Mouse (Mus musculus) intestine, postnatal 0 days (tissue): Measurements from ENCODE around the gene Tacc2. TPM values are rescaled to one million over a fixed set of nuclear protein-coding genes. Genes with fewer than 3 reads are reported as not detected.

Experiments
- ATAC-seq: fragments of 200-750 bp; cut with Nextera tagmentation; 2 replicates; pipeline ENCODE4 v1.8.0; 2017; ENCODE audit warnings: mild to moderate bottlenecking, moderate TSS enrichment, moderate library complexity
- H3K27ac ChIP-seq: fragments of 300-500 bp; sonication (generic); 2 replicates; pipeline ENCODE4 v1.5.1; 2014; ENCODE audit warnings: mild to moderate bottlenecking, low read depth, low read length, moderate library complexity
- H3K27me3 ChIP-seq: fragments of 300-500 bp; sonication (generic); replicated peaks from 2 replicates; pipeline ENCODE4 v1.6.1; 2014; ENCODE audit warnings: low read length, mixed read lengths; ENCODE audit not compliant: control insufficient read depth, insufficient read depth
- H3K36me3 ChIP-seq: fragments of 300-500 bp; sonication (generic); 2 replicates; pipeline ENCODE4 v1.6.1; 2014; ENCODE audit warnings: mild to moderate bottlenecking, moderate library complexity; ENCODE audit not compliant: control insufficient read depth, insufficient read depth
- H3K4me1 ChIP-seq: fragments of 300-500 bp; sonication (generic); replicated peaks from 2 replicates; pipeline ENCODE4 v1.6.1; 2014; ENCODE audit warnings: antibody characterized with exemption, low read length, mixed read lengths; ENCODE audit not compliant: control insufficient read depth, insufficient read depth
- H3K4me2 ChIP-seq: fragments of 300-500 bp; sonication (generic); replicated peaks from 2 replicates; pipeline ENCODE4 v1.6.1; 2014; ENCODE audit warnings: low read depth, mild to moderate bottlenecking, moderate library complexity
- H3K4me3 ChIP-seq: fragments of 300-500 bp; sonication (generic); 2 replicates; pipeline ENCODE4 v1.5.1; 2014; ENCODE audit warnings: low read depth, low read length
- H3K9ac ChIP-seq: fragments of 300-500 bp; sonication (generic); 2 replicates; pipeline ENCODE4 v1.6.1; 2014; ENCODE audit warnings: mild to moderate bottlenecking, low read depth, low read length
- H3K9me3 ChIP-seq: fragments of 300-500 bp; sonication (generic); 2 replicates; pipeline ENCODE4 v1.6.1; 2016; ENCODE audit warnings: mixed run types; ENCODE audit not compliant: control insufficient read depth
- CTCF ChIP-seq: sonication (generic); IDR thresholded peaks from 2 replicates; pipeline ENCODE4 v1.5.1; 2016; ENCODE audit warnings: low read depth, mild to moderate bottlenecking, control low read depth, antibody characterized with exemption, moderate library complexity
- WGBS: fragments of 180-500 bp; shearing (Covaris S2); extraction: QIAGEN DNeasy Blood & Tissue Kit; methylation state at CpG from one replicate; pipeline ENCODE4 v1.1.7; 2014; 5-methylcytosine and 5-hydroxymethylcytosine counted together
- polyA plus RNA-seq: library from polyadenylated mRNA; unstranded; fragments of >200 nt; fragmentation: Nextera tagmentation; extraction: Ambion mirVana; gene quantifications from 2 replicates; pipeline ENCODE4 v1.2.1, GENCODE M21; 2015

The Tacc2 gene
- polyA plus RNA-seq, 1 experiment from 2014 or later: 27.7 TPM

GRCm38 (mm10) chr7:130631553-130632378, 54.5 kb downstream of the Tacc2 start:
- H3K27ac ChIP-seq: no peak overlapping the region
- no peak overlapping the region for H3K9ac ChIP-seq
- no peak overlapping the region for H3K4me3 ChIP-seq
- WGBS: 43% methylated on average over 22 of the region's 22 CpGs
- no peaks in the 10 kb centered on the region; the same call in 1 of the 2 replicates for H3K36me3 ChIP-seq
- TF ChIP-seq CTCF: peak; percentile 53
- H3K4me1 ChIP-seq: peaks cover 8% of the 10 kb centered on the region; the same call in 1 of the 2 replicates
- peak overlapping the region; percentile 41 for H3K4me2 ChIP-seq
- ATAC-seq: no peak
- no peaks in the 10 kb centered on the region for H3K27me3 ChIP-seq
- H3K9me3 ChIP-seq: no peaks in the 10 kb centered on the region

- no peaks in the 10 kb centered on the region for H3K9me3 ChIP-seq
- peaks cover 8% of the 10 kb centered on the region; the same call in 1 of the 2 replicates for H3K4me1 ChIP-seq
- no peak overlapping the region for H3K4me3 ChIP-seq
- no peak for TF ChIP-seq CTCF
- ATAC-seq: no peak
- no peak overlapping the region for H3K4me2 ChIP-seq
- H3K27ac ChIP-seq: no peak overlapping the region
- no peaks in the 10 kb centered on the region; the same call in 1 of the 2 replicates for H3K36me3 ChIP-seq
- H3K9ac ChIP-seq: no peak overlapping the region
- WGBS: 75% methylated on average over 5 of the region's 5 CpGs
- H3K27me3 ChIP-seq: no peaks in the 10 kb centered on the region
These were observed 55.1 kb downstream of the Tacc2 start for GRCm38 (mm10) chr7:130632379-130632732.

GRCm38 (mm10) chr7:130634259-130634871, 57.1 kb downstream of the Tacc2 start:
- no peaks in the 10 kb centered on the region for H3K9me3 ChIP-seq
- H3K4me1 ChIP-seq: peaks cover 8% of the 10 kb centered on the region; the same call in 1 of the 2 replicates
- no peak overlapping the region for H3K9ac ChIP-seq
- peak; percentile 92 for ATAC-seq
- no peaks in the 10 kb centered on the region for H3K36me3 ChIP-seq
- TF ChIP-seq CTCF: no peak
- 43% methylated on average over 4 of the region's 4 CpGs for WGBS
- peak overlapping the region; percentile 82 for H3K27ac ChIP-seq
- H3K4me2 ChIP-seq: no peak overlapping the region
- no peak overlapping the region for H3K4me3 ChIP-seq
- H3K27me3 ChIP-seq: no peaks in the 10 kb centered on the region

DNA sequence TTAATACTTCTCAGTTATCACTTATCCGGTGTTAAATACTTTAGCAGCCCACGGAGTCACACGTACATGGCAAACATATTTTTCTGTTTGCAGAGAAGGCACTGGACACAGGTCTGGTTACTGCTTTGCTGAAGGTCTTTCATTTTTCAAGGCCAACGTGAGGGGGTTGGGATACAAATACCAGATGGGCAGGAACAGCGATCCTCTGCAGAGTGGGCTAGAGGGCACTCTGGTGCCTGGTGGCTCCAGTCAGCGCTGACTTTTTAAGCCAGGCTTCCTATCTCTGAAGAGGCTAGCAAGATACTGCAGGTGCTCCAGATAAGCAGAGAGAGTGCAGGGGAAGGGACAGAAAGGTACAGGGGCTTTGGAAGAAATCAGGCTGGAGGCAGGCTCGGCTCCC, 58.0 kb downstream of the Tacc2 start:
- no peak overlapping the region for H3K9ac ChIP-seq
- no peak for TF ChIP-seq CTCF
- H3K4me1 ChIP-seq: peaks cover 8% of the 10 kb centered on the region; the same call in 1 of the 2 replicates
- no peak overlapping the region for H3K4me3 ChIP-seq
- no peak overlapping the region for H3K4me2 ChIP-seq
- 46% methylated on average over 7 of the region's 7 CpGs for WGBS
- no peak overlapping the region for H3K27ac ChIP-seq
- no peaks in the 10 kb centered on the region for H3K9me3 ChIP-seq
- no peak for ATAC-seq
- H3K27me3 ChIP-seq: no peaks in the 10 kb centered on the region
- H3K36me3 ChIP-seq: no peaks in the 10 kb centered on the region

GRCm38 (mm10) chr7:130636274-130636673, 59.0 kb downstream of the Tacc2 start:
- no peak for ATAC-seq
- TF ChIP-seq CTCF: no peak
- no peaks in the 10 kb centered on the region for H3K27me3 ChIP-seq
- no peak overlapping the region for H3K27ac ChIP-seq
- no peak overlapping the region for H3K4me2 ChIP-seq
- H3K9ac ChIP-seq: no peak overlapping the region
- no peak overlapping the region for H3K4me3 ChIP-seq
- H3K36me3 ChIP-seq: no peaks in the 10 kb centered on the region
- WGBS: 67% methylated on average over 3 of the region's 3 CpGs
- no peaks in the 10 kb centered on the region for H3K9me3 ChIP-seq
- peaks cover 9% of the 10 kb centered on the region; the same call in 1 of the 2 replicates for H3K4me1 ChIP-seq

GRCm38 (mm10) chr7:130636902-130637301, 59.7 kb downstream of the Tacc2 start:
- peaks cover 8% of the 10 kb centered on the region; the same call in 1 of the 2 replicates for H3K4me1 ChIP-seq
- no peak for ATAC-seq
- H3K36me3 ChIP-seq: no peaks in the 10 kb centered on the region
- TF ChIP-seq CTCF: no peak
- H3K9me3 ChIP-seq: no peaks in the 10 kb centered on the region
- WGBS: 79% methylated on average over 4 of the region's 4 CpGs
- no peak overlapping the region for H3K4me3 ChIP-seq
- no peaks in the 10 kb centered on the region for H3K27me3 ChIP-seq
- no peak overlapping the region for H3K27ac ChIP-seq
- no peak overlapping the region for H3K4me2 ChIP-seq
- H3K9ac ChIP-seq: no peak overlapping the region
